Mouse (Mus musculus) C2C12 (cell line): ENCODE data around the gene Gcc2. TPM values are rescaled to one million over a fixed set of nuclear protein-coding genes. Genes with fewer than 3 reads are reported as not detected.
"Not testable (repeated sequence)": the region's sequence is repeated elsewhere in the genome, so short reads cannot be mapped to it uniquely, and the experiment has no call there.

ENCODE experiments used
- H3K27me3 ChIP-seq: one replicate; pipeline ENCODE4 v1.6.1; 2011; ENCODE audit not compliant: control insufficient read depth, insufficient read depth, insufficient read length
- H3K36me3 ChIP-seq: one replicate; pipeline ENCODE4 v1.6.1; 2011; ENCODE audit not compliant: control insufficient read depth, insufficient read depth
- H3K4me3 ChIP-seq: one replicate; pipeline ENCODE4 v1.5.1; 2011; ENCODE audit warnings: mild to moderate bottlenecking, control low read depth; ENCODE audit not compliant: poor library complexity, insufficient read depth, severe bottlenecking
- H3K79me2 ChIP-seq: one replicate; pipeline ENCODE4 v1.6.1; 2011; ENCODE audit not compliant: control insufficient read depth, insufficient read depth
- H3K79me3 ChIP-seq: one replicate; pipeline ENCODE4 v1.6.1; 2011; ENCODE audit warnings: low read depth, control low read depth
- H3ac ChIP-seq: one replicate; pipeline ENCODE3; 2011; ENCODE audit warnings: low read depth; ENCODE audit not compliant: control insufficient read depth, insufficient read length
- CEBPB ChIP-seq: IDR thresholded peaks from one replicate; pipeline ENCODE4 v1.6.1; 2011; ENCODE audit warnings: low read depth, mild to moderate bottlenecking, control low read depth, moderate library complexity
- CTCF ChIP-seq: IDR thresholded peaks from one replicate; pipeline ENCODE4 v1.5.1; 2011; ENCODE audit not compliant: control insufficient read depth, insufficient read depth, insufficient read length
- FOSL1 ChIP-seq: IDR thresholded peaks from one replicate; pipeline ENCODE4 v1.8.0; 2011; ENCODE audit warnings: mild to moderate bottlenecking, low read length; ENCODE audit not compliant: poor library complexity, insufficient read depth, severe bottlenecking
- MAX ChIP-seq: IDR thresholded peaks from one replicate; pipeline ENCODE4 v1.6.1; 2011; ENCODE audit warnings: mild to moderate bottlenecking, control low read depth
- MYOD1 ChIP-seq: IDR thresholded peaks from one replicate; pipeline ENCODE4 v1.6.1; 2011; ENCODE audit warnings: low read depth; ENCODE audit not compliant: control insufficient read depth, insufficient read length
- MYOG ChIP-seq: IDR thresholded peaks from one replicate; pipeline ENCODE4 v1.6.1; 2011; ENCODE audit not compliant: control insufficient read depth, insufficient read length; ENCODE audit errors: extremely low read depth
- USF1 ChIP-seq: IDR thresholded peaks from one replicate; pipeline ENCODE4 v1.6.1; 2011; ENCODE audit warnings: low read depth, mild to moderate bottlenecking, control low read depth, moderate library complexity
- polyA plus RNA-seq: library from polyadenylated mRNA; unstranded; fragments of >200 nt; fragmentation: generic; extraction: Trizol; gene quantifications from one replicate; pipeline ENCODE4 v1.2.1, GENCODE M21; 2012; ENCODE audit warnings: missing spikeins

Gcc2 gene
- polyA plus RNA-seq, 1 experiment = 4.1 TPM

GRCm38 (mm10) chr10:58231779-58232640 lies 23.3 kb upstream of the Gcc2 start:
- H3K79me2 ChIP-seq, H3K79me3 ChIP-seq, H3K36me3 ChIP-seq, H3K4me3 ChIP-seq, H3ac ChIP-seq, H3K27me3 ChIP-seq: not testable (repeated sequence)
- TF ChIP-seq MAX = peak; percentile 7

GRCm38 (mm10) chr10:58232641-58232969 lies 22.7 kb upstream of the Gcc2 start, which contains the start of gene Duxf3:
Gene Duxf3, minus strand, starts transcription at chr10:58232675.
- H3K27me3 ChIP-seq, H3ac ChIP-seq, H3K79me2 ChIP-seq, H3K79me3 ChIP-seq, H3K4me3 ChIP-seq, H3K36me3 ChIP-seq: not testable (repeated sequence)

- not testable (repeated sequence) for H3K79me3 ChIP-seq, H3K4me3 ChIP-seq, H3K36me3 ChIP-seq, H3ac ChIP-seq, H3K79me2 ChIP-seq, H3K27me3 ChIP-seq
Observed at GRCm38 (mm10) chr10:58233054-58233739, 22.1 kb upstream of the Gcc2 start.

- not testable (repeated sequence) for H3K79me2 ChIP-seq, H3K27me3 ChIP-seq, H3K79me3 ChIP-seq, H3ac ChIP-seq, H3K36me3 ChIP-seq, H3K4me3 ChIP-seq
Observed at GRCm38 (mm10) chr10:58233740-58234121, 21.6 kb upstream of the Gcc2 start.

- not testable (repeated sequence) for H3K27me3 ChIP-seq, H3K79me2 ChIP-seq, H3K4me3 ChIP-seq, H3K79me3 ChIP-seq, H3K36me3 ChIP-seq, H3ac ChIP-seq
Observed at GRCm38 (mm10) chr10:58234985-58235384, 20.3 kb upstream of the Gcc2 start.

- TF ChIP-seq MAX (no peak), MYOG (no peak), FOSL1 (no peak), CEBPB (no peak), CTCF (no peak), USF1 (no peak), MYOD1 (no peak)
- H3K4me3 ChIP-seq = no peak within 1 kb of the TSS
- H3K79me2 ChIP-seq = no peaks in the 10 kb centered on the region
- no peaks in the 10 kb centered on the region for H3K79me3 ChIP-seq
- peaks cover 3% of the 10 kb centered on the region for H3K27me3 ChIP-seq
- H3ac ChIP-seq = no peak within 1 kb of the TSS
- no peaks in the 10 kb centered on the region for H3K36me3 ChIP-seq
Observed at GRCm38 (mm10) chr10:58236613-58237012, 18.7 kb upstream of the Gcc2 start, which contains the start of gene Gm4981. Gene Gm4981, minus strand, starts transcription at chr10:58236701.

GRCm38 (mm10) chr10:58238984-58239740 lies 16.1 kb upstream of the Gcc2 start:
- H3K4me3 ChIP-seq, H3K79me3 ChIP-seq, H3K36me3 ChIP-seq, H3K79me2 ChIP-seq, H3ac ChIP-seq, H3K27me3 ChIP-seq: not testable (repeated sequence)
